Mouse (Mus musculus): ENCODE data around the gene Slirp. TPM values are rescaled to one million over a fixed set of nuclear protein-coding genes. Genes with fewer than 3 reads are reported as not detected.

The Slirp gene
- polyA plus RNA-seq (2012), result 0.18 TPM in 1 of 2 replicates, not detected in the other

GRCm38 (mm10) chr12:87443700-87444122, at the start of gene Slirp, which contains the start of gene Alkbh1:
TSS of gene Slirp (plus strand) at chr12:87443896.
TSS of gene Alkbh1 (minus strand) at chr12:87444017.
- Histone ChIP-seq H3K36me3 (ENCODE audit: control insufficient read depth) (peaks cover 59% of the 10 kb centered on the region), H3K4me1 (ENCODE audit: control insufficient read depth) (peaks cover 30% of the 10 kb centered on the region), H3K9me3 (ENCODE audit: control insufficient read depth, low read length) (no peaks in the 10 kb centered on the region), H3K27me3 (ENCODE audit: control insufficient read depth) (no peaks in the 10 kb centered on the region), H3K4me3 (replicated peaks) (peak within 1 kb of the TSS; percentile 78)
- TF ChIP-seq GATA1 (IDR thresholded peaks at IDR 0.05; ENCODE audit: low read length), result no peak

DNA sequence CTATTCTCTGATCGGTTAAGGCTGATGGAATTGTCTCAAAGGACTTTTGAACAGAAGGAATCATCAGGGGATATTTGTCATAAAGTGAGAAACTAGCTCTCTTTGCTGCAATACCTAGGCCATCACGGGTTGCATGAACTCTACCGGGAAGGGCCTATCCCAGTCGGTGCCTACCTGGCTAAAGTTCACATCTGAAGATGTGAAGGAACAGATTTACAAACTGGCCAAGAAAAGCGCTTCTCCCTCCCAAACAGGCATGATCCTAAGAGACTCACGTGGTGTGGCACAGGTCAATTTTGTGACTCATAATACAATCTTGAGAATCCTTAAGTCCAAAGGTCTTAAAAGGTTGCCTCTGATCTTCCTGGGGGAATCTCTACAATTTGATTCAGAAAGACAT, 49.4 kb upstream of the Slirp start:
- Histone ChIP-seq H3K4me1 (ENCODE audit: control insufficient read depth) (no peaks in the 10 kb centered on the region), H3K4me3 (replicated peaks) (no peak overlapping the region), H3K27me3 (ENCODE audit: control insufficient read depth) (peaks cover 14% of the 10 kb centered on the region), H3K36me3 (ENCODE audit: control insufficient read depth) (no peaks in the 10 kb centered on the region), H3K9me3 (ENCODE audit: control insufficient read depth, low read length) (no peaks in the 10 kb centered on the region)
- TF ChIP-seq GATA1 (IDR thresholded peaks at IDR 0.05; ENCODE audit: low read length) (no peak), TAL1 (IDR thresholded peaks at IDR 0.05; ENCODE audit: low read length) (no peak)

- H3K36me3 ChIP-seq (ENCODE audit: control insufficient read depth), result no peaks in the 10 kb centered on the region
- H3K27me3 ChIP-seq (ENCODE audit: control insufficient read depth), result peaks cover 10% of the 10 kb centered on the region
- no peaks in the 10 kb centered on the region for H3K9me3 ChIP-seq (ENCODE audit: control insufficient read depth, low read length)
- no peaks in the 10 kb centered on the region for H3K4me1 ChIP-seq (ENCODE audit: control insufficient read depth)
- no peak overlapping the region for H3K4me3 ChIP-seq (replicated peaks)
- TF ChIP-seq TAL1 (IDR thresholded peaks at IDR 0.05; ENCODE audit: low read length) (no peak), GATA1 (IDR thresholded peaks at IDR 0.05; ENCODE audit: low read length) (no peak)
These were observed 46.6 kb upstream of the Slirp start for GRCm38 (mm10) chr12:87397126-87397525.

- no peak for TF ChIP-seq TAL1 (IDR thresholded peaks at IDR 0.05; ENCODE audit: low read length)
- no peak for TF ChIP-seq GATA1 (IDR thresholded peaks at IDR 0.05; ENCODE audit: low read length)
- Histone ChIP-seq H3K4me3 (replicated peaks) (no peak overlapping the region), H3K4me1 (ENCODE audit: control insufficient read depth) (no peaks in the 10 kb centered on the region), H3K27me3 (ENCODE audit: control insufficient read depth) (peaks cover 7% of the 10 kb centered on the region), H3K9me3 (ENCODE audit: control insufficient read depth, low read length) (no peaks in the 10 kb centered on the region), H3K36me3 (ENCODE audit: control insufficient read depth) (no peaks in the 10 kb centered on the region)
These were observed 45.8 kb upstream of the Slirp start for GRCm38 (mm10) chr12:87397811-87398417.

DNA sequence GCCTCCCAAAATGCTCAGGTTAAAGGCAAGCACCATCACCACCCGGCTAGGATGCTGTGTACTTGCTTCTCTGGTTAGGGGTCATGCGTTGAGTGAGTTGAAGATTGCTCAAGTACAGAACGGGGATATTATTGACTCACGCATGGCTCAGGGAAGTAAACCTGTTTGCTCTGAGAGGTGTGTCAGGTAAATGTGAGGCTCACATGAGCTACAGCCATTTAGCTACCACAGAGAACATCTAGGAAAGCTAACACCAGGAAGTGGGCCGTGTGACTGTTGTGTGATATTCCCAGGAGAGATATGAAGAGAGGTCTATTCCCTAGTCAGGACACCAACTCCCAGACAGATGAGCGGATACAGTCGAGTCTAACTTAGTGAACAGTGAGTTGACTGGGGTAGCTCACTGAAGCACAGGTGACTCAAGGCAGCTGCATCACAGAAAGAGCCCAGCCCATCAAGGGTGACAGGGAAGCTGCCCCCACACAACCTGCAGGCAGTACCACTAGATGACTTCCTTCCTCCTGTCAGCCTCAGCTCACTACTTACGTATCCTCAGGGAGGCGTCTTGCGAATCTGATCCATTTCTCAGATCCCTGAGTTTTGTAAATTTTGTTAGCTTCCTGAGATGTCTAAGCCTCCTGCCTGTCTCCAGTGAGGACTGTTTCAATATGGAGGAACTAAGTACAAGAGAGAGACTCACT, 44.4 kb upstream of the Slirp start:
- no peaks in the 10 kb centered on the region for H3K9me3 ChIP-seq (ENCODE audit: control insufficient read depth, low read length)
- no peaks in the 10 kb centered on the region for H3K4me1 ChIP-seq (ENCODE audit: control insufficient read depth)
- no peak overlapping the region for H3K4me3 ChIP-seq (replicated peaks)
- no peaks in the 10 kb centered on the region for H3K36me3 ChIP-seq (ENCODE audit: control insufficient read depth)
- peaks cover 4% of the 10 kb centered on the region; the same call in 1 of the 2 replicates for H3K27me3 ChIP-seq (ENCODE audit: control insufficient read depth)
- TF ChIP-seq TAL1 (IDR thresholded peaks at IDR 0.05; ENCODE audit: low read length) (no peak), GATA1 (IDR thresholded peaks at IDR 0.05; ENCODE audit: low read length) (no peak)

DNA sequence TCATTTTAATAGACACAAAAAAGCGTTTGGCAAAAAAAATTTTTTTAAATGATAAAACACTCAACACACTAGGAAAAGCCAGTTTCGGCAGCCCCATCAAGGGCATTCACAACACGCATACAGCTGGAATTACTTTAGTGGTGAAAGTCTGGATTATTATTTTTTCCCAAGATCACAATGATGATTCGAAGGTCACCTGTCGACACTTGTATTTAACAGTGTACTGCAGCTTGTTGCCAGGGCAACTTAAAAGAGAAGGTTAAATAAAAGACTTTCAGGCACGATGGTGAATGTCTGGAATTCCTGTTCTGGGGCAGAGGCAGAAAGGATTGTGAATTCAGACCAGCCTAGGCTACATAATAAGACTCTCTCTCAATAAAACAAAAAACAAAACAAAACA, 41.8 kb upstream of the Slirp start:
- no peaks in the 10 kb centered on the region for H3K27me3 ChIP-seq (ENCODE audit: control insufficient read depth)
- H3K4me1 ChIP-seq (ENCODE audit: control insufficient read depth), result no peaks in the 10 kb centered on the region
- no peak overlapping the region for H3K4me3 ChIP-seq (replicated peaks)
- TF ChIP-seq TAL1 (IDR thresholded peaks at IDR 0.05; ENCODE audit: low read length), result no peak
- TF ChIP-seq GATA1 (IDR thresholded peaks at IDR 0.05; ENCODE audit: low read length), result no peak
- no peaks in the 10 kb centered on the region for H3K9me3 ChIP-seq (ENCODE audit: control insufficient read depth, low read length)
- no peaks in the 10 kb centered on the region for H3K36me3 ChIP-seq (ENCODE audit: control insufficient read depth)

DNA sequence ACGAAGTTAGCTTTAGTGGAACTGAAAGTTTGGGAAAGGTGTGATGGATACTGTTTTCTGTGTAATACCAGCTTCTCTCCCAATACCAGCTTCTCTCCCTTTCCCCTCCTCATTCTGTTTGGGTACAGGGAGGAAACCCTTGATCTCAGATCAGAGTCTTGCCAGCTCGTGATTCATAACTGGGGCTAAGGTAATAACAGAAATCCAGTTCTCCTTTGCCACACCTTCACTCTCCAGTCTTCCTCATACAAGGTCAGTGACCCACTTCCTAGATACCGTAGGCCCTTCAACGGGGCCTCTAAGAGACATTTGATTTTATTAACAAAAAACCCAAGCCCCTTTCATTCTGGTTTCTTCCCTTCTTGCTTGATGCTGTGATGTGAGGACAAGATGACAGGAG, 38.5 kb upstream of the Slirp start:
- H3K27me3 ChIP-seq (ENCODE audit: control insufficient read depth), result peaks cover 13% of the 10 kb centered on the region
- no peak overlapping the region for H3K4me3 ChIP-seq (replicated peaks)
- TF ChIP-seq GATA1 (IDR thresholded peaks at IDR 0.05; ENCODE audit: low read length) (no peak), TAL1 (IDR thresholded peaks at IDR 0.05; ENCODE audit: low read length) (no peak)
- H3K36me3 ChIP-seq (ENCODE audit: control insufficient read depth), result no peaks in the 10 kb centered on the region
- no peaks in the 10 kb centered on the region for H3K9me3 ChIP-seq (ENCODE audit: control insufficient read depth, low read length)
- H3K4me1 ChIP-seq (ENCODE audit: control insufficient read depth), result peaks cover 6% of the 10 kb centered on the region

GRCm38 (mm10) chr12:87405721-87406120, 38.0 kb upstream of the Slirp start:
- Histone ChIP-seq H3K4me1 (ENCODE audit: control insufficient read depth) (peaks cover 6% of the 10 kb centered on the region), H3K36me3 (ENCODE audit: control insufficient read depth) (no peaks in the 10 kb centered on the region), H3K9me3 (ENCODE audit: control insufficient read depth, low read length) (no peaks in the 10 kb centered on the region), H3K4me3 (replicated peaks) (no peak overlapping the region), H3K27me3 (ENCODE audit: control insufficient read depth) (peaks cover 13% of the 10 kb centered on the region)
- TF ChIP-seq TAL1 (IDR thresholded peaks at IDR 0.05; ENCODE audit: low read length) (no peak), GATA1 (IDR thresholded peaks at IDR 0.05; ENCODE audit: low read length) (no peak)

GRCm38 (mm10) chr12:87407869-87408605, 35.7 kb upstream of the Slirp start:
- Histone ChIP-seq H3K4me1 (ENCODE audit: control insufficient read depth) (peaks cover 9% of the 10 kb centered on the region), H3K4me3 (replicated peaks) (no peak overlapping the region), H3K9me3 (ENCODE audit: control insufficient read depth, low read length) (no peaks in the 10 kb centered on the region), H3K36me3 (ENCODE audit: control insufficient read depth) (no peaks in the 10 kb centered on the region), H3K27me3 (ENCODE audit: control insufficient read depth) (peaks cover 13% of the 10 kb centered on the region)
- TF ChIP-seq TAL1 (IDR thresholded peaks at IDR 0.05; ENCODE audit: low read length) (no peak), GATA1 (IDR thresholded peaks at IDR 0.05; ENCODE audit: low read length) (no peak)
